Mouse (Mus musculus) midbrain, embryonic 14.5 days (tissue): Measurements from ENCODE around the gene Rimklb. TPM values are rescaled to one million over a fixed set of nuclear protein-coding genes. Genes with fewer than 3 reads are reported as not detected.
"Not testable (repeated sequence)": the region's sequence is repeated elsewhere in the genome, so short reads cannot be mapped to it uniquely, and the experiment has no call there.

ENCODE experiments used
- ATAC-seq: fragments of 200-750 bp; cut with Nextera tagmentation; 2 replicates; pipeline ENCODE4 v1.8.0; 2017; ENCODE audit warnings: moderate number of reproducible peaks, moderate library complexity; ENCODE audit not compliant: low FRiP score, low TSS enrichment
- DNase-seq: peaks from one replicate; pipeline ENCODE4 v3.0.0-alpha.2; 2015
- H3K27ac ChIP-seq: fragments of 300-500 bp; sonication (generic); replicated peaks from 2 replicates; pipeline ENCODE4 v1.5.1; 2014; ENCODE audit warnings: mild to moderate bottlenecking, low read depth, low read length, moderate library complexity
- H3K27me3 ChIP-seq: fragments of 300-500 bp; sonication (generic); 2 replicates; pipeline ENCODE4 v1.6.1; 2014; ENCODE audit warnings: low read length, control low read depth, mixed read lengths; ENCODE audit not compliant: control insufficient read depth, insufficient read depth
- H3K36me3 ChIP-seq: fragments of 300-500 bp; sonication (generic); 2 replicates; pipeline ENCODE4 v1.6.1; 2014; ENCODE audit warnings: low read length, control low read depth; ENCODE audit not compliant: control insufficient read depth, insufficient read depth
- H3K4me1 ChIP-seq: fragments of 300-500 bp; sonication (generic); 2 replicates; pipeline ENCODE4 v1.6.1; 2014; ENCODE audit warnings: mild to moderate bottlenecking, antibody characterized with exemption, low read length, control low read depth; ENCODE audit not compliant: control insufficient read depth, insufficient read depth
- H3K4me2 ChIP-seq: fragments of 300-500 bp; sonication (generic); 2 replicates; pipeline ENCODE4 v1.6.1; 2014; ENCODE audit warnings: mild to moderate bottlenecking, low read length, moderate library complexity
- H3K4me3 ChIP-seq: fragments of 300-500 bp; sonication (generic); replicated peaks from 2 replicates; pipeline ENCODE4 v1.5.1; 2014; ENCODE audit warnings: low read depth, low read length
- H3K9ac ChIP-seq: fragments of 300-500 bp; sonication (generic); replicated peaks from 2 replicates; pipeline ENCODE4 v1.6.1; 2014; ENCODE audit warnings: mild to moderate bottlenecking, low read length, moderate library complexity
- H3K9me3 ChIP-seq: fragments of 300-500 bp; sonication (generic); 2 replicates; pipeline ENCODE4 v1.6.1; 2016; ENCODE audit warnings: low read length, control low read depth, mixed read lengths; ENCODE audit not compliant: control insufficient read depth
- WGBS: fragments of 180-500 bp; shearing (Covaris S2); extraction: QIAGEN DNeasy Blood & Tissue Kit; methylation state at CpG from one replicate; pipeline ENCODE4 v1.1.7; 2014; 5-methylcytosine and 5-hydroxymethylcytosine counted together
- polyA plus RNA-seq: library from polyadenylated mRNA; unstranded; fragments of >200 nt; fragmentation: Nextera tagmentation; extraction: Ambion mirVana; gene quantifications from 2 replicates; pipeline ENCODE4 v1.2.1, GENCODE M21; 2014

The Rimklb gene
- polyA plus RNA-seq, 1 experiment from 2014 or later: 133 TPM

DNA sequence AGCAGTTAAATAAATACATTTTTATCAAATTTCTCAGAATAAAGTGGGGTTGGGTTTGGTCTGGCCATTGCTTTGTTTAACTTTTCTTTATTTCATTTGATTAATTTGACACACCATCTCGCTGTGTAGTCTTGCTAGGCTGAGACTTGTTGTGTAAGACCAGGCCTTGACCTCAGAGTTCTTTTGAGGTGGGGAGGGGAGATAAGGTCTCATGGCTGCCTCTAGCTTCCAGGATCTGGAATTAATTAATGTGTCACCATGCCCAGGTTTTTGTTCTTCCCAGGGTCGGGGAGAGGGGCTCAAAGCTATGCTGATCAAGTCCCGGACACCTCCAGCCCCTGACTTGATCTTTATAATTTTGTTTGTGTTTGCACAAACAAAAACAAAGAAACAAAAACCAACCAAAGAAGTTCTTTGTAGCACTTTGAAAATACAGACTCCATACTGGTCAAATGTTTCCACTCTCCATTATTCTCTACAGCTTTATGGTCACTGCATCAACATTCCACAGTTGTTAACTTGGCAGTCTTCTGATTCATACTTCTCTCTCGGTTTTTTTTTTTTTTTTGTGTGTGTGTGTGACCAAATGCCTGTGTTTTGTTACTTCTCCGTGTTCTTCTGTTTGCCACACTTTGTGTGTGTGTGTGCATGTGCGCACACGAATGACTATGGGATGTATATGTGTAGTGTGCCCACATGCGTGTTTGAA is 33.1 kb upstream of the Rimklb start:
- DNase-seq: no peak
- no peaks in the 10 kb centered on the region for H3K9me3 ChIP-seq
- no peaks in the 10 kb centered on the region for H3K27me3 ChIP-seq
- no peaks in the 10 kb centered on the region for H3K4me1 ChIP-seq
- no peak for ATAC-seq
- no peaks in the 10 kb centered on the region for H3K36me3 ChIP-seq
- H3K27ac ChIP-seq: no peak overlapping the region
- no peak overlapping the region for H3K4me2 ChIP-seq
- H3K9ac ChIP-seq: no peak overlapping the region
- no peak overlapping the region for H3K4me3 ChIP-seq
- 78% methylated on average over 8 of the region's 8 CpGs for WGBS

- Histone ChIP-seq H3K9me3 (no peaks in the 10 kb centered on the region), H3K4me1 (no peaks in the 10 kb centered on the region), H3K27ac (no peak overlapping the region), H3K4me2 (no peak overlapping the region), H3K9ac (no peak overlapping the region), H3K27me3 (no peaks in the 10 kb centered on the region), H3K4me3 (no peak overlapping the region), H3K36me3 (no peaks in the 10 kb centered on the region)
- WGBS: 79% methylated on average over 11 of the region's 11 CpGs
- no peak for ATAC-seq
- no peak for DNase-seq
These were observed 29.6 kb upstream of the Rimklb start for GRCm38 (mm10) chr6:122528136-122528535.

DNA sequence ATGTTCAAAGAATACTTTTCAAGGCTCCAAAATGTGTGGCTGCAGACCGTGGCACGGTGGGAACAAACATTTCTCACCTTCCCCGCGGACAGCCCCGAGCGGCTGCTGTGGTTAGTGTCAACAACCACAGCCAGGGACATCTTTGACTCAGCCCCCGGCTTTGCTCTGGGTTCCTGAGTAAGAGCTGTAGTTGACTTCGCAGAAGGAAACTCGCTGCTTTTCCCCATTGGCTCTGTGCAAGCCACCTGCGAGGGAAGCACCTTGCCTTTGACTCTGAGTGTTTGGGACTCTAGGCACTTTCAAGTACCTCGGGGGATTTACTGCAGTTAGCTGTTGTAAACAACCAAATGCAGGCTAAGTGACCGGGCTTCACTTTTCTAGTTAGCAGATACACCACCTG is 29.0 kb upstream of the Rimklb start:
- H3K9me3 ChIP-seq: no peaks in the 10 kb centered on the region
- H3K36me3 ChIP-seq: no peaks in the 10 kb centered on the region
- no peak overlapping the region for H3K4me2 ChIP-seq
- H3K27me3 ChIP-seq: no peaks in the 10 kb centered on the region
- no peak for DNase-seq
- no peak overlapping the region for H3K4me3 ChIP-seq
- H3K4me1 ChIP-seq: no peaks in the 10 kb centered on the region
- H3K27ac ChIP-seq: no peak overlapping the region
- WGBS: 79% methylated on average over 12 of the region's 12 CpGs
- no peak for ATAC-seq
- H3K9ac ChIP-seq: no peak overlapping the region

DNA sequence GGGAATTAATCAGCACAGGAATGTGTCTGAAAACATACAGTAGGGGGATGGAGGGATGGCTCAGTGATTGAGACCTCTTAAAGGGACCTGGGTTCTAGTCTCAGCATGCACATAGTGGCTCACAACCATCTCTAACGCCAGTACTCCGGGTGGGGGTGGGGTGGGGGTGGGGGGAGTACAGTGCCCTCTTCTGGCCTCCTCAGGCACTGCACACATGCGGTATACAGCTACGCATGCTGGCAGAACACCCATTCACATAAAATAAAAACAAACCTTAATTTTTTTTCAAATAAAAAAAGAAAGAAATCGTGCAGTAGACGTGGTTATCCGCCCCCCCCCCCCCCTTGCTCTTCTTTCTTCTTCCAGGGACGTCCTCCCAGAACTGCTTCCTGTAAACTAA is 24.7 kb upstream of the Rimklb start:
- Histone ChIP-seq H3K36me3 (no peaks in the 10 kb centered on the region), H3K9me3 (no peaks in the 10 kb centered on the region), H3K27ac (no peak overlapping the region), H3K4me3 (no peak overlapping the region), H3K4me2 (no peak overlapping the region), H3K27me3 (no peaks in the 10 kb centered on the region), H3K9ac (no peak overlapping the region), H3K4me1 (no peaks in the 10 kb centered on the region)
- ATAC-seq (no peak), DNase-seq (no peak)
- WGBS: 84% methylated on average over 8 of the region's 8 CpGs

DNA sequence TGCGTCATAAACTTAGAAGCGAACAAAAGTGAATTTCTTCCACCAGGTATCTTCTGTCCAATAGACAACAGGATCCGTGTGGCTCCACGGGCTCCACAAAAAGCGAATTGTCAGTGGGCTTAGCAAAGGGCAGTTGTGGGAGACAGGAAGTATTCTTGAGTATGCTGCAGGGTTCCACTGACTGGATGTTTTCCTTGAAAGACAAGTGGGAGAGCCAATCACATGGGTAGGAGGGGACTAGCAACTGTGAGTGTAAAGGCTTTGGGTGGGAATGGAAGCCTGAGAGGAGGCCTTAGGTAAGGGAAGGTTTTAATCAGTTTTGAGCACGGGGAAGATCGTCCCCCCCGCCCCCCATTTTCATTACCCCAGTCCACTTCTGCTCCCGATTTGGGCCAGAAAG is 24.0 kb upstream of the Rimklb start:
- 70% methylated on average over 9 of the region's 9 CpGs for WGBS
- H3K9me3 ChIP-seq: no peaks in the 10 kb centered on the region
- H3K27ac ChIP-seq: no peak overlapping the region
- no peaks in the 10 kb centered on the region for H3K4me1 ChIP-seq
- no peak overlapping the region for H3K4me3 ChIP-seq
- DNase-seq (peak; percentile 83), ATAC-seq (peak; percentile 86)
- H3K9ac ChIP-seq: no peak overlapping the region
- no peaks in the 10 kb centered on the region for H3K27me3 ChIP-seq
- no peaks in the 10 kb centered on the region for H3K36me3 ChIP-seq
- peak overlapping the region; percentile 27; the same call in 1 of the 2 replicates for H3K4me2 ChIP-seq

GRCm38 (mm10) chr6:122519384-122519783 is 20.8 kb upstream of the Rimklb start:
- Histone ChIP-seq H3K4me1 (no peaks in the 10 kb centered on the region), H3K27me3 (no peaks in the 10 kb centered on the region)

DNA sequence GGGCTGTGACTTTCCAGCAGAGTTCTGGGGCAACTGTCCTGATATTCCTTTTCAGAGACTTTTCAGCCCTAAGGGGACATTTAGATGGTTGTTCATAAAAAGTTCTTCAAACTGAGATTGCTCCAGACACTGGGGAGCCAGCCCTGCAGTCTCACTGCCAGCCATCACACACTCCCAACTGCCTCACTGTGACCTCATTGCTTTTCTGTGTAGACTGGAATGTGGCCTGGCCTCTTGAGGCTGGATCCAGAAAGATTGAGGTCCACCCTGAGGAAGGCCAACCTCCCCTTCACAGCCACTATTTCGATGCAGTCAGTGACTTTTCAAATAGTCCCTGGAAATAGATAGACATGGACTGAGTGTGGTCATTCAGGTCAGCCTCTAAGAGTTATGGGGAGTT is 19.1 kb upstream of the Rimklb start:
- H3K4me1 ChIP-seq: no peaks in the 10 kb centered on the region
- H3K27ac ChIP-seq: no peak overlapping the region
- no peaks in the 10 kb centered on the region for H3K36me3 ChIP-seq
- H3K9ac ChIP-seq: no peak overlapping the region
- H3K27me3 ChIP-seq: no peaks in the 10 kb centered on the region
- no peak overlapping the region for H3K4me2 ChIP-seq
- DNase-seq (no peak), ATAC-seq (no peak)
- WGBS: 95% methylated on average over 1 of the region's 1 CpGs
- H3K9me3 ChIP-seq: no peaks in the 10 kb centered on the region
- no peak overlapping the region for H3K4me3 ChIP-seq

More at GRCm38 (mm10) chr6:122519384-122519783, 20.8 kb upstream of the Rimklb start:
- H3K4me3 ChIP-seq: no peak overlapping the region
- WGBS: 31% methylated on average over 2 of the region's 2 CpGs
- no peak overlapping the region for H3K4me2 ChIP-seq
- H3K9me3 ChIP-seq: no peaks in the 10 kb centered on the region
- H3K36me3 ChIP-seq: no peaks in the 10 kb centered on the region
- ATAC-seq (no peak), DNase-seq (peak; percentile 80)
- no peak overlapping the region for H3K9ac ChIP-seq
- no peak overlapping the region for H3K27ac ChIP-seq

GRCm38 (mm10) chr6:122515762-122516161 is 17.2 kb upstream of the Rimklb start:
- WGBS: 90% methylated on average over 2 of the region's 2 CpGs
- DNase-seq, ATAC-seq, H3K27ac ChIP-seq, H3K4me3 ChIP-seq, H3K9ac ChIP-seq, H3K9me3 ChIP-seq, H3K36me3 ChIP-seq, H3K4me2 ChIP-seq, H3K27me3 ChIP-seq, H3K4me1 ChIP-seq: not testable (repeated sequence)

DNA sequence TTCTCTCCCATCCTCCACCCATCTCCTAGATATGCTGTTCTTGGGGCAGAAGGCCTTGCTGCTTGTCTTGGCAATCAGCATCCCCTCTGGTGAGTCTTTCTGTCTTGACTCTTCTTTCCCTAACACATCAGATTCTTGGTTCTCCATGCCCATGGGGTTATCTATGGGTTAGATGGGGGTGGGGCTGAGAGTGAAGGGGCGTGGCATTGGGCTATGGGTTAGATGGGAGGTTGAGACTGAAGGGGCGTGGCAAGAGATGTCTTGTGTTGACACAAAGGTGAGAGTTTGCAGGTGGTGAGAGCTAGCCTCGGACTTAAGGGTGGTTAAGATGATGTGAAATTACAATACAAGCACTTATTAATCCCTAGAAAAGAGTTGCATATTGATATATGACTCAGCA is 15.8 kb upstream of the Rimklb start:
- Histone ChIP-seq H3K9ac (no peak overlapping the region), H3K4me1 (no peaks in the 10 kb centered on the region), H3K36me3 (no peaks in the 10 kb centered on the region), H3K27me3 (no peaks in the 10 kb centered on the region), H3K4me3 (no peak overlapping the region), H3K9me3 (no peaks in the 10 kb centered on the region), H3K27ac (no peak overlapping the region), H3K4me2 (no peak overlapping the region)
- 85% methylated on average over 3 of the region's 3 CpGs for WGBS
- DNase-seq: no peak
- ATAC-seq: no peak
